Mouse (Mus musculus): ENCODE data around the gene Mrpl43.

GRCm38 (mm10) chr19:44992246-44992645, 14.0 kb downstream of the Mrpl43 start:
- no peak for TF ChIP-seq TAL1 (IDR thresholded peaks at IDR 0.05; ENCODE audit: low read length)
- TF ChIP-seq GATA1 (IDR thresholded peaks at IDR 0.05; ENCODE audit: low read length): no peak

All from erythroblast, embryonic 14.5 days (primary cell).